Mouse (Mus musculus): ENCODE results near the gene Slc16a1. TPM values are rescaled to one million over a fixed set of nuclear protein-coding genes. Genes with fewer than 3 reads are reported as not detected.
A peak's percentile ranks its signal among the peaks of the same experiment; 100 is the strongest.
"Not testable (repeated sequence)": the region's sequence is repeated elsewhere in the genome, so short reads cannot be mapped to it uniquely, and the experiment has no call there.

Gene Slc16a1
- total RNA-seq, 2 experiments from 2014 or later, result 104 to 117 TPM

DNA sequence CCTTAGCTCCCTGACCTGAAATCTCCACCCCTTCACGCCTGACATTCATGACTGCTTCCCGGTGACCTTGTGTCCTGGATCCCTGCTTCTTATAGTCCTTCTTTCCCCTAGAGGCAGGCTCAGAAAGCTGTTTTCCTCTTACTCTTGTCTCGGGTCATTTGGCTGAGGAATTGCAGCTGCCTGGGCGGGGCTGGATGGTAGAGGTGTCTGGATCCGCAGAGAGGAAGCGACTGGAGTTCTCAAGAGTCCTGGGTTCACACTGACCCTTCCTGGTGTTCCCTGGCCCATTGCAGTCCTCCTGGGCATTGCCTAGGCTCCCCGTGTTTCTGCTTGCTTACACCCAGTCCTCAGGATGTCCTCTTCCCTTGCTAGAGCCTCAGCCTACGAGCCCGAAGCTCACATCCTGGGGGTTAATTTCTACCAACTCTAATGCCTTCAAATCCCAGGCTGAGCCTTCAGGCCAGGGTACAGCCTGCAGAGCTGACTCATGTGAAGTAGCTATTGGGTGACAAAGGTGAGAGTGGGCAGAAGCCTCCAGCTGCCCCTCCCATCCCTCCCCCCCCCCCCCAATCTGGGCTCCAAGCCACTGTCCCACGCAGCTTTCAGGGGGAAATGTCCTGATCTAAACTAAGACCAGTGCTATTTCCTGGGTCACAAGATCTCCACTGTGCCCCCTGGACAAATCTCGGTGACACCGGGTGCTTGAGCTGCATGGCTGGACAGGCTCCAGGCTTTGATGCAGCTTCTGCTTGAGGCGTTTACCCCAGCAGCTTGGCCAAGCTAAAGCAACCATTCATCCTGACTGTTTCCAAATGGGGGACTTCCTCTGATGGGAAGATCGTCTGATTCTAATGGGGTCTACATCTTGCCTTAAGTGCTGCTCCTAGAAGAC is 36.1 kb downstream of the Slc16a1 start:
- peak; percentile 65 for DNase-seq

DNA sequence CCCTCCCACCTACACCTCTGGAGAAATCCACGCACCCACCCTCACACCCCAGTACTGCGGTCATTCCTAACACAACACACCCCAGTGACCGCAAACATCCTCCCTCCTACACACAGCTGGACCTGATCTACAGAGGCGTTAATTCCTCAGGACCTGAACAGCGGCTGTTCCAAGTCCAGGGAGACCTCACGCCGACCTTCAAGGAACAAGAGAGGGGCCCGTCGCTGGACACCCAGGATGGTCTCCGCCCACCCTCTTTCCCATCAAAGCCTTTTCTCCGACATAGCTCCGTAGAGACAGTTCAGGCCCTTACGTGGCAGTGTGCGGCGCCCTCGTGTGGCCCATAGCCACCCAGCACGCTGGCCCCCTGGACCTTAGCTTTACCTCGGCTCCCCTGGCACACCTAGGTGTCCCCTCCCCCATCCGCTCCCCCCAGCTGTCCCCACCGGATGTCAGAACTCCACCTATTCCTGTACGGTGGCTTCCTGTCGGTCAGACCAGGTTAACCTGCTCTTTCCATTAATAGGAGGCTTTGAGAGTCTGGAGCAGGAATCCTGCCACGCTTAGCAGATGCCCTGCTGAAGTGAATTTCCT is 36.9 kb downstream of the Slc16a1 start:
- DNase-seq, result peak; percentile 86

DNA sequence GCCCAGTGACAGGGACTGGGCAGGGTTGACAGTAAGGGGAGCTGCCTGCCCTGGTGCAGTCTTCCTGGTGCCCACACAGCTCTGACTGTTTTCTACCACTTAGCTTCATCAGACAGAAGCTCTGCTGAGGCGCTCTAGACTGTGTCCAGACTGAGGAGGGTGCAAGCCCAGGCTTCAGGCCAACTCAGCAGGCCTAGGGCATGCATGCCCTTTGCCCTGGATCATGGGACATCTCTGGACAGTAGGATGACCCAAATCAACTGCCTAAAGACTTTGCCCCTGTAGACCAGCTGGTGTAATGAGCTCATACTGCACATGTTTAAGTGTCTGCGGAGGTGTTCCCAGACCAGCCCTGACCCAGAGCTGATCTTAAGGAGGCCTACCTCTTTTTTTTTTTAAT is 39.3 kb downstream of the Slc16a1 start:
- no peak for DNase-seq

- DNase-seq, result no peak
Measured at GRCm38 (mm10) chr3:104678826-104679225, 40.4 kb downstream of the Slc16a1 start.

DNA sequence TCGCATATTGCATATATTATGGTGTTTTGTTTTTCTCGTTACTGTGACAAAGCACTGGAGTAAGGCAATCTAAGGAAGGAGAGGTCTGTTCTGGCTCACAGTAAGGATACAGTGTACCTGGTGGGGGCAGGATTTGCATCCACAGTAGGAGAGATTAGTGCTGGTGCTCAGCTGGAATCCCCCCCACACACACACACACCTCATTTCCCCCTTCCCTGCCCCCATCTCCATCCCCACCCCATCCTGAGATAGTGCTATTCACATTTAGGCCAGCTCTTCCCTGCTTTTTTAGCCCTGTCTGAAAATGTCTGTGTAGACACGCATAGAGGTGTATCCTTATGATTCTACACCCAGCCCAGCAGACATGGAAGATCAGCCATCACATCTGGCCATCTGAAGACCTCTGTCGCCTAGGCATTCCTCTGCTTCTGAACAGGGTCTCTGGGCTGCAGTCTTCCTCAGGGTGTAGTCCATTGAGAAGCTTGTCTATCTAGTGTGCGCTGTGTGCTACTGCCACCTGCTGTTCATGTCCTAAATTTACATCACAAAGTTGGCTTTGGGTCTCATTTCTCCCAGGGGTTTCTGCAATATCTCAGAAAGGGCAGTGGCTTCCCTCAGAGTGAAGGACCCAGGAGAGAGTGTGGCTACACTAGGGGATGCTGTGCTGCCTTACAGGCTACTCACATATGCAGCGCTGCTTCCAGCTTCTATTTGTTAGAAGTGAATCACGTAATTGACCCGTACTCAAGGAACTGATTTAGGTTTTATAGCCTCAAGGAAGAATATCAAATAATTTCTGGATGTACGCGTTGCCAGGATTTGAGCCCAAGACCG is 44.4 kb downstream of the Slc16a1 start:
- DNase-seq, result peak; percentile 66

DNA sequence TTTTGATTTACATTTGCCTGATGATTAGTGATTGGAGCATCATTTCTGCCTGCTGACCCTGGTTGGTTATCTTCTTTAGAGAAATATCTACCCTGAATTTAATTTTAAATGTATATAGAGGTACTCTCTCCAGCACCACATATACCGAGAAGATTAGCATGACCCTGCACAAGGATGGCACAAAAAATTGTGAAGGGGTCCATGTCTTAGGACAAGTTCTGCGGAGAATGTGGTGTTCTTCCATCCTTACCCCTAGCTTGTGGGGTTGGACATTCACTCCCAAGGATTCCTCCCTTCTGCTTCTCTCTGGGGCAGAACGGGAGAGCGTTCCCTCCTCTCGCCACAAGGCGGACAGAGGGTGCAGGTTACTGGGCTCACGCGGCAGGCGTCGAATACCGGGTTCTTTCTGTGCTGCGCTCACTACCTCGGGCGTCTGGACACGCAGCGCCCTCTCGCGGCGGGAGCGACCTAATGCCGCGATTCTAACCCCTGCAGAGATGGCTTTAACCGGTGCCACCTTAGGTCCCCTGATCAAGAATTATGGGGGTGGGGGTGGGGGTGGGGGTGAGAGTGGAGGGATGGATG is 62.4 kb downstream of the Slc16a1 start:
- peak; percentile 88 for DNase-seq

GRCm38 (mm10) chr3:104701761-104702160 is 63.3 kb downstream of the Slc16a1 start:
- DNase-seq, result no peak

DNA sequence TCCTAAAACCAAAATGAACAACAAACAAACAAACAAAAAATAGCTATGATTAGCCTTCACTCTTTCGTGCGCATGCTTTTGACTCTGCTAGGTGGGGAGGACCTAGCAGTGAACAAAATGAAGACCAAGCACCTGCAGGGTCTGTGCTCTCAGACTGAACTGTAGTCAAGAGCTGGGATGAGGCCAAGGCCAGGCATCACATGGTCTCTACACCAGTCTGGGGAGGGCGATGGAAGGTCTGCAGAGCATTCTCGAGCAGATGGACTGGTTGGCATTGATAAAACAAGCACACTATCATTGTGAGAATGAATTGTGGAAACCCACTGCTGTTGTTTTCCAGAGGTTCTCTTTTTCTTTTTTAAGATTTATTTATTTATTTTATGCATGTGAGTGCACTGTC is 65.5 kb downstream of the Slc16a1 start:
- DNase-seq, result no peak

- DNase-seq, result no peak
Measured at GRCm38 (mm10) chr3:104706446-104706845, 68.0 kb downstream of the Slc16a1 start.

DNA sequence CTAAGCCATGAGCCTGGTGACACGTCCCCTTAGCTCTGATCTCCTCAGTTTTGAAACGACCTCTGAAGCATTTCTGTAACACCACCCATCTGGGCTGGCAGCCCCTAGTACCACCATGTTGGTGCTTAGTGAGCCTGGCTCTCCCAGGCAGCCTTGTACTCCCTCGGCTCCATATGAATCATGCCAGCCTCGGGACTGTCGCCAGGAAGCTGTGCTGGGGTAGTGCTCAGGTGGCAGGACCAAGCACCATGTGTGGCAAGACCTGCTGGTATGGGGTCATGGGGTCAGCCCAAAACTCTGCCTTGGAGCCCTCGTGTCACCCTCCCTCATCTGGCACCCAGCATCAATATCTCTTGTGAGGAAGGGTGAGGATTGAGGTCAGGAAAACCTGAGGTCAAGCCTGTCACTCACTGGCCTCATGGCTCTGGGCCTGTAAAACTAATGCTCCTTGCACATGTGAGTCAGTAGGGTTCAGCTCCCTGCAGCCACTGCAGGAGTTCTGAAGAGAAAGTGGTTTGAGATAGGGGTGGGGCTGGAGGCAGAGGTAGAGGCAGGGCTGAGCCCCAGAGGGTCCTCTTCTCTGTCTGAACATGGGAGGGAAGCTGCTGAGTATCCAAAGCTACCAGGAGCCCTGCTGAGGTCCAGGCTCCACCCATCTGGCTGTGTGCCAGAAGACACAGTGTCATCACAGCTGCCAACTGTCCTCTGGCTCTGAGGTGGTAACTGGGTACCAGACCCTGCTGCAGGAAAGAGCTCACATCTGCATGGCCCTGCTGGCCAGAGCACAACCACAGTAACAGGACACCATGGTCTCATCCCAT is 68.7 kb downstream of the Slc16a1 start:
- DNase-seq, result peak; percentile 54

GRCm38 (mm10) chr3:104707772-104708144 is 69.3 kb downstream of the Slc16a1 start:
- not testable (repeated sequence) for DNase-seq

Other genes with a start within 250 kb of the Slc16a1 start
- 10 to 100 TPM; 15.1 to 22.2 TPM for gene Lrig2, start 126.8 kb upstream of the Slc16a1 start, total RNA-seq (2021)
- gene Ppm1j, start 142.4 kb downstream of the Slc16a1 start, total RNA-seq (2021), result 10 to 100 TPM in 1 of 2 experiments, 1 to 10 TPM in 1; 6.7 to 10.1 TPM
- 1 to 10 TPM in 1 of 2 experiments, under 1 TPM in 1; 0.72 to 1.2 TPM for gene Fam19a3, start 143.2 kb downstream of the Slc16a1 start, total RNA-seq (2021)
- 100 to 1,000 TPM; 156 to 166 TPM for gene Rhoc, start 149.7 kb downstream of the Slc16a1 start, total RNA-seq (2021)
- gene Mov10, start 179.9 kb downstream of the Slc16a1 start, total RNA-seq (2021), result 10 to 100 TPM; 29.8 to 30.0 TPM
- 10 to 100 TPM; 30.5 to 31.0 TPM for gene St7l, start 225.3 kb downstream of the Slc16a1 start, total RNA-seq (2021)
- gene Capza1, start 225.8 kb downstream of the Slc16a1 start, total RNA-seq (2021), result 10 to 100 TPM; 93.3 to 94.3 TPM